Mouse (Mus musculus) erythroblast, embryonic 14.5 days (primary cell): Measurements from ENCODE around the gene Fam135a.

Source experiments
- GATA1 ChIP-seq: IDR thresholded peaks from 2 replicates; pipeline ENCODE4 v1.6.1; 2012; ENCODE audit warnings: low read length, inconsistent platforms, mixed read lengths
- TAL1 ChIP-seq: IDR thresholded peaks from 3 replicates; pipeline ENCODE4 v1.6.1; 2012; ENCODE audit warnings: low read length, inconsistent platforms, mixed read lengths

DNA sequence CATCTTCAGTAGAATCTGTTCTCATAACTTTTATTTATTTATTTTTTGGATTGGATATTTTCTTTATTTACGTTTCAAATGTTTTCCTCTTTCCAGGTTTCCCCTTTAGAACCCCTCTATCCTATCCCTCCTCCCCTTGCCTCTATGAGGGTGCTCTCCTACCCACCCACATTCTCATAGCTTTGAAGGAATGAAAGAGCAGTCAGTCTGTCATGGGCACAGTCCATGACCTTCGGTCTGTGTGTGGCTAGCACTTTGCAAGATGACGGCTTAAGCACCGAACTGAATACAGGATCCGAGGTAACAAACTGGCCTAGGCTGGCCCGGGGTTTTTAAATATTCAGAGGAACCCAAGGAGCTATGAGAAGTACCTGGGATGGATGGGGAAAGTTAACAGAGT is 40.4 kb upstream of the Fam135a start:
- TF ChIP-seq GATA1 (no peak), TAL1 (no peak)
